Mouse (Mus musculus): Measurements from ENCODE around the gene 4930452B06Rik.

- TF ChIP-seq TAL1 (IDR thresholded peaks at IDR 0.05; ENCODE audit: low read length): no peak
- no peak for TF ChIP-seq CHD2 (IDR thresholded peaks at IDR 0.05; ENCODE audit: low read length)
- no peak for TF ChIP-seq CTCF (IDR thresholded peaks at IDR 0.05 in 2 of 3, conservative IDR thresholded peaks at IDR 0.05 in 1 of 3; ENCODE audit: control insufficient read depth in 1 of 3, insufficient read depth in 1 of 3, low read depth in 2 of 3, low read length in 3 of 3, poor library complexity in 1 of 3, severe bottlenecking in 1 of 3)
- no peak for TF ChIP-seq POLR2A (IDR thresholded peaks at IDR 0.05; ENCODE audit: control insufficient read depth in 1 of 2, insufficient read depth in 1 of 2, low read depth in 1 of 2, low read length in 2 of 2, poor library complexity in 1 of 2)
- TF ChIP-seq EP300 (IDR thresholded peaks at IDR 0.05; ENCODE audit: low read depth in 1 of 2, low read length in 2 of 2): no peak
- TF ChIP-seq GATA1 (IDR thresholded peaks at IDR 0.05; ENCODE audit: low read depth, low read length): no peak
- no peak for TF ChIP-seq ZMIZ1 (IDR thresholded peaks at IDR 0.05; ENCODE audit: low read depth, low read length)
These were observed 50.4 kb downstream of the 4930452B06Rik start for GRCm38 (mm10) chr14:8615636-8616035.
